19 mouse cellular contexts compared by ENCODE assay signal in the genomic region with DNA sequence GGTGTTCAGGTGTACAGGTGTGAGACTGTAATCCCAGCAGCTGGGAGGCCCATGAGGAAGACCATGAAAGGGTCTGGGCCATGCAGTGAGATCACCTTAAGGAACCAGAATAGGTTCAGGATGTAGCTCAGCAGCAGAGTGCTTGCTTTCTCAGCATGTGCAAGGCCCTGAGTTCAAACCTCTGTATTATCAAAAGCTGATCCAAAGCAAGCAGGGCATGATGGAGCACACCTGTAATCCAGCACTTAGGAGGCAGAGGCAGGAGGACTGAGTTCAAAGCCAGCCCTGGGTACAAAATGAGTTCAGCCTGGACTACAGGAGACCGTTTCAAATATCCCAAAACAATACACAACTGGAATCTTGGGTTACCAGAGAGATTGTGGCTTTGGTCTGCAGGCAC. TPM values are rescaled to one million over a fixed set of nuclear protein-coding genes. Genes with fewer than 3 reads are reported as not detected.
A peak's percentile ranks its signal among the peaks of the same experiment; 100 is the strongest.
DNase-seq lines count a peak whose midpoint lies in the region; ATAC-seq and TF ChIP-seq lines count a peak whose summit lies in the region.
"Had no signal": no experiment of that assay in that cellular context is flagged by ENCODE, and none has a peak within 500 bp of the region (broad histone marks: within the 10 kb centered on the region; RNA-seq: fewer than 3 reads in every experiment).

No protein-coding gene starts in this region.

- no peaks in the 10 kb centered on the region for H3K4me1 ChIP-seq in lung, embryonic 16.5 days (replicated peaks; ENCODE audit: control insufficient read depth, insufficient read depth, low read length)
- H3K4me1 ChIP-seq in embryonic facial prominence, embryonic 11.5 days (ENCODE audit: control insufficient read depth, insufficient read depth, low read length): no peaks in the 10 kb centered on the region
- no peaks in the 10 kb centered on the region for H3K4me1 ChIP-seq in liver, postnatal 0 days (ENCODE audit: insufficient read depth)
- H3K4me1 ChIP-seq: limb, embryonic 15.5 days; neural tube, embryonic 12.5 days had no signal

- no peaks in the 10 kb centered on the region for H3K9me3 ChIP-seq in lung, embryonic 16.5 days (ENCODE audit: control insufficient read depth, low read length)
- H3K9me3 ChIP-seq in embryonic facial prominence, embryonic 11.5 days (replicated peaks; ENCODE audit: control insufficient read depth, low read length): no peaks in the 10 kb centered on the region
- H3K9me3 ChIP-seq in liver, postnatal 0 days (ENCODE audit: low read length): no peaks in the 10 kb centered on the region
- H3K9me3 ChIP-seq: limb, embryonic 15.5 days; midbrain, embryonic 10.5 days; neural tube, embryonic 12.5 days had no signal

- no peak overlapping the region for H3K4me2 ChIP-seq in lung, embryonic 16.5 days (ENCODE audit: low read depth, low read length)
- H3K4me2 ChIP-seq in embryonic facial prominence, embryonic 11.5 days (ENCODE audit: low read depth, low read length): no peak overlapping the region
- no peak overlapping the region for H3K4me2 ChIP-seq in liver, postnatal 0 days (ENCODE audit: low read depth, low read length)
- H3K4me2 ChIP-seq: limb, embryonic 15.5 days; neural tube, embryonic 12.5 days had no signal

- DNase-seq in embryo, embryonic 10.5 days (ENCODE audit: low spot score): peak; percentile 52
- DNase-seq in embryo, embryonic 9.5 days (ENCODE audit: extremely low spot score): no peak
- no peak for DNase-seq in lung, postnatal 25 days (ENCODE audit: low spot score)
- DNase-seq in embryonic facial prominence, embryonic 11.5 days (ENCODE audit: low spot score): peak; percentile 12
- peak; percentile 38 for DNase-seq in retina, embryonic 14.5 days (ENCODE audit: low spot score)
- no peak for DNase-seq in ovary, postnatal 36 days (ENCODE audit: low spot score)
- no peak for DNase-seq in liver, postnatal 0 days
- DNase-seq: B cell, adult 2 months; gastrocnemius, postnatal 10 days; lung, adult 2 months; spleen, adult 18-20 months; thymus, postnatal 36 days had no signal

- 66% methylated on average over 1 of the region's 1 CpGs for WGBS in lung, embryonic 16.5 days
- WGBS in embryonic facial prominence, embryonic 11.5 days: 86% methylated on average over 1 of the region's 1 CpGs
- 75% methylated on average over 1 of the region's 1 CpGs for WGBS in liver, postnatal 0 days (ENCODE audit: insufficient replicate concordance)

- H3K36me3 ChIP-seq in lung, embryonic 16.5 days (ENCODE audit: control insufficient read depth, insufficient read depth, low read length): no peaks in the 10 kb centered on the region
- H3K36me3 ChIP-seq in embryonic facial prominence, embryonic 11.5 days (replicated peaks; ENCODE audit: control insufficient read depth, insufficient read depth, low read depth, low read length): no peaks in the 10 kb centered on the region
- no peaks in the 10 kb centered on the region for H3K36me3 ChIP-seq in liver, postnatal 0 days (replicated peaks; ENCODE audit: insufficient read depth, low read length)
- H3K36me3 ChIP-seq: limb, embryonic 15.5 days had no signal

- no peak overlapping the region for H3K9ac ChIP-seq in lung, embryonic 16.5 days (ENCODE audit: low read length)
- no peak overlapping the region for H3K9ac ChIP-seq in embryonic facial prominence, embryonic 11.5 days (replicated peaks; ENCODE audit: low read length)
- no peak overlapping the region for H3K9ac ChIP-seq in liver, postnatal 0 days (replicated peaks)
- H3K9ac ChIP-seq: limb, embryonic 15.5 days; neural tube, embryonic 12.5 days had no signal

- peak; percentile 23; the same call in 1 of the 2 replicates for ATAC-seq in lung, embryonic 16.5 days (ENCODE audit: low read depth)
- ATAC-seq in embryonic facial prominence, embryonic 11.5 days (replicated peaks; ENCODE audit: insufficient number of reproducible peaks, low FRiP score, low TSS enrichment, low read depth): no peak
- ATAC-seq in liver, postnatal 0 days: no peak
- ATAC-seq: activated CD4-positive, CD25-positive, alpha-beta regulatory T cell, adult 4 months had no signal

- H3K27ac ChIP-seq in lung, embryonic 16.5 days (ENCODE audit: low read length): no peak overlapping the region
- no peak overlapping the region for H3K27ac ChIP-seq in embryonic facial prominence, embryonic 11.5 days (replicated peaks; ENCODE audit: low read depth, low read length)
- no peak overlapping the region for H3K27ac ChIP-seq in liver, postnatal 0 days (ENCODE audit: low read depth)
- H3K27ac ChIP-seq: layer of hippocampus, adult 2 months; limb, embryonic 15.5 days; midbrain, embryonic 10.5 days; neural tube, embryonic 12.5 days; stomach, postnatal 0 days had no signal

- H3K4me3 ChIP-seq in lung, embryonic 16.5 days (ENCODE audit: low read length): no peak overlapping the region
- no peak overlapping the region for H3K4me3 ChIP-seq in embryonic facial prominence, embryonic 11.5 days (ENCODE audit: low read depth, low read length)
- no peak overlapping the region for H3K4me3 ChIP-seq in liver, postnatal 0 days (ENCODE audit: low read depth, low read length)
- H3K4me3 ChIP-seq: layer of hippocampus, adult 2 months; limb, embryonic 15.5 days; midbrain, embryonic 10.5 days; neural tube, embryonic 12.5 days had no signal

- H3K27me3 ChIP-seq in lung, embryonic 16.5 days (ENCODE audit: control insufficient read depth, insufficient read depth, low read depth, low read length): no peaks in the 10 kb centered on the region
- no peaks in the 10 kb centered on the region for H3K27me3 ChIP-seq in embryonic facial prominence, embryonic 11.5 days (ENCODE audit: control insufficient read depth, insufficient read depth, low read length)
- H3K27me3 ChIP-seq in liver, postnatal 0 days (ENCODE audit: insufficient read depth, low read length): no peaks in the 10 kb centered on the region
- H3K27me3 ChIP-seq: limb, embryonic 15.5 days; neural tube, embryonic 12.5 days had no signal

- no peak for TF ChIP-seq EP300 in liver, postnatal 0 days (IDR thresholded peaks at IDR 0.05; ENCODE audit: low read depth)

- TF ChIP-seq CTCF in liver, postnatal 0 days (IDR thresholded peaks at IDR 0.05; ENCODE audit: low read depth): no peak

RNA-seq across cellular contexts. Expression of a gene that starts 9.1 kb away (rescaled TPM):
- polyA plus RNA-seq in lung, embryonic 16.5 days (2015; fragmentation: Nextera tagmentation; extraction: Ambion mirVana): 1.1 and 1.4 TPM in 2 replicates
- polyA plus RNA-seq in embryonic facial prominence, embryonic 11.5 days (2014; fragmentation: Nextera tagmentation; extraction: Ambion mirVana): 7.9 and 8.3 TPM in 2 replicates
- not detected in 2 replicates for polyA plus RNA-seq in liver, postnatal 0 days (2015; fragmentation: Nextera tagmentation; extraction: Ambion mirVana)
- polyA plus RNA-seq: activated CD4-positive, CD25-positive, alpha-beta regulatory T cell, adult 4 months had no signal

Comparison
In these comparisons a context has a peak if more than half of its experiments do, and no peak if none do; other contexts are left out.
1. DNase-seq: peak in embryo, embryonic 10.5 days (single experiment), embryonic facial prominence, embryonic 11.5 days (single experiment) and retina, embryonic 14.5 days (single experiment); none in embryo, embryonic 9.5 days (single experiment), lung, postnatal 25 days (single experiment), ovary, postnatal 36 days (single experiment) and liver, postnatal 0 days (single experiment).